Mouse (Mus musculus) cerebellum, adult 11 months (tissue): ENCODE results near the gene Ankrd44.
A peak's percentile ranks its signal among the peaks of the same experiment; 100 is the strongest.
"Not testable (repeated sequence)": the region's sequence is repeated elsewhere in the genome, so short reads cannot be mapped to it uniquely, and the experiment has no call there.

ENCODE experiments used
- DNase-seq: peaks from one replicate; pipeline ENCODE4 v3.0.0; 2022

Gene Ankrd44

DNA sequence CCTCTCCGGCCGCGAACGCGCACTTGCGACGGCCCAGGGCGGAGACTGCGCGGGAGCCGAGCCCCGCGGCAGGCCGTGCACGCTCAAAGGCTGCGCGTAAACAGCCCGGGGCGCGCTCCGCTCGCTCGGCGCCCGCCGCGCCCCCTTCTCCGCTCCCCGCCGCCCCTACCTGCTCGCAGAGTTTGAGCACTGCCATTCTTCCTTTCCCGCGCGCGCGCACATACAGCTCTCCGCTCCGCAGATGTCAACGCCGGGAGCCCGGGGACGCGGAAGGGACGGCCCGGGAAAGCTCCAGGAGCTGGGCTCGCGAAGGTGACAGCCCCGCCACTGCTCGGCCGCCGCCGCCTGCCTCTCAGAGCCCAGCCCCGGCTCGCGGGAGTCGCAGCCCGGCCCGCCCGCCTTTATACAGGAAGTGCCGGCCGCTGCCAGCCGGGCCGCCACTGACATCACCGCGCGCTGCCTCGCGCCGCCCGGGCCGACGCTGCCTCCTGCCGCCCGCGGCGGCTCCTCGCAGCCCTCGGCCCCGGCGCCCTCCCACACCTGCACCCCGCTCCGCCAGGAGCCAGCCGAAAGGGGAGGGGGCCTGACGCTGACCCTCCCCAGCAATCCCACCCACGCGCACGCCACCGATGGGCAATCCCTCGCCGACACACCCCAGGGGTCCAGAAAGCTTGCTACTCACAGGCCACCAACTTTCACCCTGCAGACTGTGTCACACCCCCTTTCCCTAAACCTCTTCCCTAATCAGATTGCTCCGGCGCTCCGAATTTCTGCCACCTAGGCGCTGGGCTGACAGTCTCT is at the start of gene Ankrd44:
Gene Ankrd44 (minus strand): TSS at position 417 of the 801 bp plus-strand sequence.
- peak; percentile 74 for DNase-seq

DNA sequence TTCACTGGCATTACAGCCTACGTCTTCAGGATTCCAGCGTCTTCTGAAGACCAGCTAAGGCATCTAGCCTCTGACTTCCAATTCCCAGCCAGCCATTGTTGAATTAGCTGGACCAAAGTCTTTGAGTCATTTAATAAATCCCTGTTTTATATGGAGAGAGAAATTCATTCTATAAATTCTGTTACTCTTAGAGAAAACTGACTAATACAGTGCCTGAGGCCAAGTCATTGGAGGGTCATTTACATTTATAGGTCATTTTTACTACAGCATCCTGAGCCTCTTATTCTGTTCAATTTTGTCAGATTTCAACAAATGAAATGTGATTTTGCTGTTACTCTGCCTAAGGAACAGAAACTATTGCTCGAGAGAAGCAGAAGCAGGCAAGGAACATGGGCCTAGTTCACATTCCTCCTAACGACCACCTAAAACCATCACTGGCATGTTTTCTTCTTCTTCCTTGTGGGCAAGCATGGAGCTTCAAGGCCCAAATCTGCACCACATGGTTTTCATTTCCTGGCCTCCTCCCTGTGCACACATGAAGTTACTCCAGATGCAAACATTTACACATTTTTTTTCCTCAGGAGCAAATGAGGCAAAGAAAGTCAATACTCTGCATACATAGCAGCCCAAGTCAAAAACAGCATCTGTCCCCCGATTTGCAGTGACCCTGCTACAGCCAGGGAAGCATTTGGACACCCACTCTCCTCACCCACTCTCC is 45.7 kb upstream of the Ankrd44 start:
- no peak for DNase-seq

DNA sequence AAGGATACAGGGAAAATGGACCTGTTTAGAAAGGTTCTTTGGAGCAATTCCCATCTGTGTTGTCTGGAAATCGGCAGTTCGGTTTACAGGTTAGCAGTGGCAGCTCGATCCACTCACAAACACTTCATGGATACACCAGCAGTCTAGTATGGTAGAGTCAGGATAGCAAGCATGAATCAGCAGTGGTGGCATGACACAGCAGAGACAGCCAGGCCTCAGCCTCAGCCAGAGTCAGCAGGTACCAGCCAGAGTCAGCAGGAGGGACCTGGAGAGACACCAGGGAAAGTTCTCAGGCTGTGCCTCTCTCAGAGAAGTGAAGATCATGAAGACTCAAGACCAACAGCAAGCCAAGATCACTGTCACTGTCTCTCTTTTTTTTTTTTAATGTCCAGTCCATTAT is 40.7 kb upstream of the Ankrd44 start:
- DNase-seq = no peak

DNA sequence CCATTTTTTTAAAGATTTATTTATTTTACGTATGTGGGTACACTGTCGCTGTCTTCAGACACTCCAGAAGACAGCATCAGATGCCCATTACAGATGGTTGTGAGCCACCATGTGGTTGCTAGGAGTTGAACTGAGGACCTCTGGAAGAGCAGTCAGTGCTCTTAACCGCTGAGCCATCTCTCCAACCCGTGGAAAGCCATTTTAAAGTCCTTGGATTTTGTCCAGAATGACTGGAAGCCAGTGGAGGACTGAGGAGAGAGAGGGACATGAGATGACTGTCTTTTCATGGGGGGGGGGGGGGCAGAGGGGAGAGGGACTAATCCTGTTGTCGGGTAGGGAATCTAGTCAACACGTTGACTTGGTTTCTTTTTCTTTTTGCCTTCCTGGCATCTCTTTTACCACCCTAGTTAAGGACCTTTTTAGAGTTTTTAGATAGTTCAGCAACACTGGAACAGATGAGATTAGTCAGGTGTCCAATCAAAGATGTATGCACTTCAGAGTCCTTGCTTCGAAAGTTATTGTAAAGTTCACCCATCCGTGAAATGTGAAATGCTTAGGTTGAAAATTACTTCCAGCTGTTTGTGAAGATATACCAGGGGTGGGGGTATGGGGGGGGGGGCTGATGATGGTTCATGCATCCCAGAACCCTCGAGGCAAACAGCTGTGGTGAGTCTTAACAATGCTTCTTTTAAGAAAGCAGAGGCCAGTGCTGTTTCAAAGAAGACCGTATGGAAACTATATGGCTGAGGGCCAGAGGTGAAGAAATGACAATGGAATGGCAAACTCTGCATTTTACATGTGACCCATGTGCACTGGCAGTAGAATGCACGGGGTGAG is 39.2 kb upstream of the Ankrd44 start:
- no peak for DNase-seq

DNA sequence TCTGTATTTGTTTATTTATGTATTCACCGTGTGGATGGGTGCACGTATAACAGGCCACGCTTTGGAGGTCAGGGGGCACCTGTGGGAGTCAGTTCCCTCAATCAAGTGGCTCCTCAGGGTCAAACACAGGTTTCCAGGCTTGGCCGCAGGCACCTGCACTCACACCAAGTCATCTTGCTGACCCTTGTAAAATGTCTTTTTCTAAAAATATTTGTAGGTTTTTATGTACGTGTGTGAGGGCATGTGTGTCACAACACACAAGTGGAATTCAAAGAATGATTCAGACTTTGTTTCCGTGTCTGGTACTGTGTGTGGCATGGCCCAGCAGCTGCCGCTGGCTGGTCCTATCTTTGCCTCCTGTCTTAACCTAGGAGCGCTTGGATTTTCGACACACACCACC is 35.5 kb upstream of the Ankrd44 start:
- DNase-seq = no peak

DNA sequence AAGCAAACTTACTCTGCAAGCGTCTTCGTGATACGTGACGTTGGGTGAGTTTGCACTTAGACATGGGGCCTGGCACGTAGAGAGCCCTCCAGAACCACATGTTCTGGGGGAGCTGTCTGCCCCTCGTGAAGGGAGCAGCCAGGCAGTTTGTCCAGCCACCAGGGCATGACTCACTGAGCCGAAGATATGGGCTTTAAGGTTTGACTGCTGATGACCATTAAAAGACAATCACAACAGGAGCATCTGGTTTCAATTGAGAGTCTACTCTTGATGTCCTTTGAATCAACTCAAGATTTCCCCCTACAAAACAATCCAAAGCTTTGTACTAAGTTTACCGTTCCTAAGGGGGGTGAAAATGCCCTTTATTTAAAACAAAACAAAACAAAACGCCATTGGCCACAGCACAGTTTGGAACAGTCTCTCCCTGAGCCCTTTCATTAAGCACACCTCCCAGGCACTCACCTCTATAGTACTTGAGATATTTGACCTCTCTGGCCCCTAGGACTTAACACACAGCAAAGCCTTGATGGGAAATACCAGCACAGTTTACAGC is 34.5 kb upstream of the Ankrd44 start:
- DNase-seq = no peak

DNA sequence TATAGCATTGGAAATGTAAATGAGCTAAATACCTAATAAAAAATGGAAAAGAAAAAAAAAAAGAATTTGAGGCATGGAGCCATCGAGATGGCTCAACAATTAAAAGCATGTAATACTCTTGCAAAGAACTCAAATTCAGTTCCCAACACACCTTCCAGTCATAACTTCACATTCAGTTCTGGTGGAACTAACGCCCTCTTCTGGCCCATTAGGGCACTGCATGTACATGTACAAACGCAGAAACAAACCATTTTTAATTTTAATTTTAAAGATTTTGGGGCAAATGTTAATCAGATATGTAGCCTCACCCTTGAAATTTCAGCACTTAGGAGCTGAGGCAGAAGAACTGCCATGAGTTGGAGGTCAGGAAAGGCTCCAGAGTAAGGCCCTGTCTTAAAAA is 32.3 kb upstream of the Ankrd44 start:
- DNase-seq = no peak

DNA sequence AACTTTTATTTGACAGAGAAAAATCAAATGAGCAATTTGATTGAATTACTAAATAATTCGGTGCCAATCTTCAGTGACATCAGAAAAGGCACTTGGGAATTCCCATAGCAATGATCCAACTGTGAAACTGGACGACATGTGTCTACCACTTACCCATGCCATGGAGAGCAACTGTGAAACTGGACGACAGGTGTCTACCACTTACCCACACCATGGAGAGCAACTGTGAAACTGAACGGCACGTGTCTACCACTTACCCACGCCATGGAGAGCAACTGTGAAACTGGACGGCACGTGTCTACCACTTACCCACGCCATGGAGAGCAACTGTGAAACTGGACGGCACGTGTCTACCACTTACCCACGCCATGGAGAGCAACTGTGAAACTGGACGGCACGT is 30.8 kb upstream of the Ankrd44 start:
- DNase-seq = not testable (repeated sequence)

DNA sequence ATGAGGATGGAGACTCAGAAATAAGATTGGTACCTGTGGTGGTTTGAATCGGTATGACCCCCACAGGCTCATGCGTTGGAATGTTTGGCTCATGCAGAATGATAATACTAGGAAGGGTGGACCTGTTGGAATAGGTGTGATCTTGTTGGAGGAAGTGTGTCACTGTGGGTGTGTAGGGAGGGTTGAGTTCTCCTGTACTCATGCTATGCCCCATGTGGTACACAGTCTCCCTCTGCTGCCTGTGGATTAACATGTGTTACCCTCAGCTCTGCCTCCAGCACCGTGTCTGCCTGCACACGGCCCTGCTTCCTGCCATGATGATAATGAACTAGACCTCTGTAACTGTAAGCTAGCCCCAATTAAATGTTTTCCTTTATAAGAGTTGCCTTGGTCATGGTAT is 28.7 kb upstream of the Ankrd44 start:
- DNase-seq = no peak

DNA sequence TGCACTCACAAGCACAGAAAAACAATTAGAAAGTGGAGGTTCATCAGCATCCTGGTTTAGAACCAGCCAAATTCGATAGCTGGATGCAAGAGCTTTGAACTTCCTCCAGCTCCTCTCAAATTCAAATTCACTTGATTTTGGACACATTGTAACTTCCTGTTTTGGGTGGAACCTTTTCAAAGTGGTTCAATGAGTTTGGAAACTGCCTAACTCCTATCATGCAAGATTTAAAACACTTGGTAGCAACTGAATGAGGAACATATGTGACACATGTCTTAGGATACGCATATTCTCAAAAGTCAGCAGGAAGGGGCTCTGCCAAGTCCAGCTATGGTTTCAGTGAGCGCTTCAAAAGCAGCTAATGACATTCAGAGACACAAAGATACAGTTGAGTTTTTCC is 18.5 kb upstream of the Ankrd44 start:
- no peak for DNase-seq

DNA sequence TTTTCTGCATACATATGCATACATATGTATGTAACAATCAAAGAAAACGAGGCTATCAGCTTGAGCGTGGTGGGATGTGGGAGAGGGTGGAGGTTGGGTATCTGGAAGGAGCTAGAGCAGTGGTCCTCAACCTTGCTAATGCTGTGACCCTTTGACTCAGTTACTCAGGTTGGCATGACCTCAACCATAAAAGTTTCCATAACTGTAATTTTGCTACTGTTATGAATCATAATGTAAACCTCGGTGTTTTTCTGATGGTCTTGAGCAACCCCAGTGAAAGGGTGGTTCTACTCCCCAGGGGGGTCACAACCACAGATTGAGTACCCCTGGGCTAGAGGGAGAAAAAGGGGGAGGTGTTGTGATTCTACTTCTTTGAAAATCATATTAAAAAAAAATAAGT is 9.3 kb upstream of the Ankrd44 start:
- DNase-seq = no peak

DNA sequence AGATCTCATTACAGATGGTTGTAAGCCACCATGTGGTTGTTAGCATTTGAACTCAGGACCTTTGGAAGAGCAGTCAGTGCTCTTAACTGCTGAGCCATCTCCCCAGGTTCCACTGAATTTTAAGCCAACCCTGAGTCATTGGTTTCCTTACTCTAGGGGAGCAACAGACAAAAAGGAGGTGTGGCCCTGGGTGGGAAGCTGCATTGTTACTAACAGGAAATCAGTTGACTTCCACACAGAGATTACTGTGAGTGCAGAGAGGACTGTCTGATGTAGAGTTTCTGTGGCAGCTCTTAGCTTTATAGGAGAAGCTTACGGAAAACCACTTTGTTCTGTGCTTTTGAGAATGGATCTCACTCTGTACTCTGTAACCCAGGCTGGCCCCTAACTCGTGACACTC is 8.7 kb upstream of the Ankrd44 start:
- DNase-seq = no peak

DNA sequence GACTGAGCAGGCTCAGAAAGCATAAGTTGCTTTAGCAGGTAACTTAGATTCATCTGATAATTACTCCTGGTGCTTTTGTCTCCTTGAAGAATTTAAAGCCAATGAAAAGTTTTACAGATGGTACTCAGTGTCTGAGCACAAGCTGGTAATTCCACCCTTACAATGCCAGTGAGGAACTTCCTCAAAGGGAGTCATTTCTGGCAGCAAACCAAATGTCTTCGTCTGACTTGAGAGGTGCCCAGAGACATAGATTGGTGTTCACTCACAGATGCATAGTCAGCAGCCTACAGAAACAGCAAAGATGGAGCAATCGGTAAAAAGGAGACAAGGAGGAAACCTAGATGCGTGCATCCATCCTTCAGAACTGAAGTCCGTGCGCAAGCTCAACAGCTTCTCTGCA is 7.5 kb upstream of the Ankrd44 start:
- DNase-seq = no peak

DNA sequence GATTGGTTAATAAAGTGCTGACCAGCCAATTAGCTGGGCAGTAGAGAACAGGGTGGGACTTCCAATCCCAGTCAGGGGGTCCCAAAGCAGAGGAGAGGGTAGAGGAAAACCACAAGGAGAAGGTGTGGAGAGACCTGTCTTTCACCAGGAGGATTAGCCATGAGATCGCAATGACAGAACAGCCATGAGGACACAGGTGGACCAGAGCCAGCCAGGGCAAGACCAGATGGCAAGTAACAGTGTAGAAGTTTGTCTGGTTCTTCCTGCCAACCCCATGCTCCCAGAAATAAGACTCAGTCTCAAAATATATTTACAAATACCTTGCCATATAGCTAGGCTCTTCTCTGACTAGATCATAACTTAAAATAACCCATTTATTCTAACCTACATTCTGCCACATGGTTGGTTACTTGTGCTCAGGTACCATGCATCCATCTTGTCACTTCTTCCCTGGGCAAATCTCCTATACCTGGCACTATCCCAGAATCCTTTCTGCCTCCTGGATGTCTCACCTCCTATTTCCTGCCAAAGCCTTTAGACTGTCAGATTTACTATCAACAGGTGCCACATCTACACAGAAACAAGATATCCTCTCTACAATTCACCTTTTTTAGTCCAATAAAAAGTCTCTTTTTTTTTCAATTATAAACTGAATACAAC is 6.4 kb upstream of the Ankrd44 start:
- DNase-seq = peak; percentile 48

DNA sequence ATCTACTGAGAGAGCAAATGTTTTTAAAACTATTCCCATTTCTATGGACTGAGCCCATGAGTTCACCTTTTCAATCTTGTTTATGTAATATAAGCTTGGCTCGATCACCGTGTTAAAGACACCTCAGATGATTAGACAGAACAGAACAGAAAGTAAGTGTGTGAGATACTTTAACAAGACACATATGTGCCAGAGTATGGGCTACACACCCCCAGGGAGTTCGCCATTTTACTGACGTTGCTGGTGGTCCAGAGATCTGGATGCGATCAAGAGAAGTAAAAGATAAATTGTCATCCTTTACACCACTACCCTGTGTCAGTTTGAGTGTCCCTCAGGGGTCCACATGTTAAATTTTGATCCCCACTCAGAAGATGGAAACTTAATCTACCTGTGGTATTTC is 5.0 kb upstream of the Ankrd44 start:
- no peak for DNase-seq

DNA sequence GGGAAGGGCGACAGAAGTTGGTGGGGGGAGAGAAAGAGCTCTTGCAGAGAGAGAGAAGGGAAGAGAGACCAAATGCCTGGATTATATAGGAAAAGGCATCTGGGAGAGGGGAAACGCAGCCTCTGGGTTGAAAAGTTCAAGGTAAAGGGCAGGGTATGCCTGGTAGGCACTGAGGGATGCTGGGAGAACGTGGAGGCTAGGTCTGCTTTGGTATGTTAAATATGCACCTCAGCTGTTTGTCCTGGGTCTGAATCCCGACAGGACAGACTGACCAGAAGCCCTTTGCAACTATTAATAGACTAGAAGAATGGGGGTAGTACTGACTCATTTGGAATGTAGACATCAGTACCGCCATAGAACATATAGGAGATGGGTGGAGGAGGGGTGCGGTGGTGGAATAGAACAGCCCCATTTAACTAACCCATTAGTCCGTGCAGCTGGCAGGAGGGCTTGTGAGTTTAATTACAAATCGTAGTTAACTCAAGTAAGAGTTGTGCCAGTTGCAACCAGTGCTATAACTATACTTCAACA is 4.5 kb upstream of the Ankrd44 start:
- DNase-seq = no peak

DNA sequence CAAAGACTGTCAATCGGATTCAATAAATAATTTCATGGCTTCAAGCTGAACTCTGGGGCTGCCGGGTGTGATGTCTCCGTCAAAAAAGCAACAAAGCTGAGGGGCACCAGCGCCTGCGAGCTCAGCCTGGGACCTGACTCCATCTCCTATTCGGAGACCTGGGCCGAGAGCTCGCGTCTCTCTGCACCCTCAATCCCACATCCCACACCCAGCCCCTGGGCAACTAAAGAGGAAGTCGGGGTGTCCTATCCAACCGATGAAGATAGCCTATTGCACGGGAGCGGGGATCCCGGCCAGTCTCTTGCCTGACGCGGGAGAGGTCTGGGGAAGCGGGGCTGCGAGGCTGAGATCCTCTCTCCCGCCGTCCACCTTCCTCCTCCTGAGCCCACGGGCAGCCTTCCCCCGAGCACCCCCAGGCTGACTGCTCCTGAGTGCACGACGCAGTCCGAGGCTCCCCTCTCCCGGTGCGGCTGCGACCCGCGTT is 694 bp downstream of the Ankrd44 start:
- peak; percentile 28 for DNase-seq

DNA sequence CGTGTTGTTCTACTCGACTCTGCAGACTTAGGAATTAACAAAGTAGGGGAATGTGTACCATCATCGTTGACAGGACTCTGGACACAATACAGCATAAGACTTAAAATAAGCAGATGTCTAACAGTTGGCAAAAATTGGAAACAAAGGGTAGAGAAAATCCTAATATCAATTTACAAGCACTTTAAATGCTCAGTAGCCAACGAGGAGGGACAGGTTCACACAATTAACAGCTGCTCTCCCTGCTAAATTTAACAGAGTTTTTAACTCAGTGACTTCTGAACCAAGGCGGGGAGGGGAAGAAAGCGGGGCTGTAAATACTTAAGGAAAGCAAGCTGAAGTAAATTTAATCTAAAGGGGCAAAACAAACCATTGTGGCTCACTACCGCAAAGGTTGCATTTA is 1.4 kb downstream of the Ankrd44 start:
- no peak for DNase-seq

DNA sequence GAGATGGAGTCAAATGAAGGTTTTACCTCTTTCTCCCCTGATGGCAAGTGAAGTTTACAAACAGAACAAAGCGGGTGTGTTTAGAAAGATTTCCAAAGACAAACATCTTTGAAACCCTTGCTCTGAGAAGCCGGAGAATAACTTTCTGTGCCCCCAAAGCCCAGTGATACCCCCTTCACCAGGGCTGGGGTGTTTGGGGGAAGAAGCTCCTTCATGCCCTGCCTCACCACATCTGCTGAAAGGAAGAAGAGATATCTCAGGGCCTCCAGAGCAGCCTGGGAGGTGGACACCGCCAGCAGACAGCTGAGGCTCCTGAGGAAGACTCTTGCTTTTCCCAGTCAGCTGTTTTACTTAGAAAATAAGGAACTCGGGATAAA is 1.9 kb downstream of the Ankrd44 start:
- DNase-seq = no peak

DNA sequence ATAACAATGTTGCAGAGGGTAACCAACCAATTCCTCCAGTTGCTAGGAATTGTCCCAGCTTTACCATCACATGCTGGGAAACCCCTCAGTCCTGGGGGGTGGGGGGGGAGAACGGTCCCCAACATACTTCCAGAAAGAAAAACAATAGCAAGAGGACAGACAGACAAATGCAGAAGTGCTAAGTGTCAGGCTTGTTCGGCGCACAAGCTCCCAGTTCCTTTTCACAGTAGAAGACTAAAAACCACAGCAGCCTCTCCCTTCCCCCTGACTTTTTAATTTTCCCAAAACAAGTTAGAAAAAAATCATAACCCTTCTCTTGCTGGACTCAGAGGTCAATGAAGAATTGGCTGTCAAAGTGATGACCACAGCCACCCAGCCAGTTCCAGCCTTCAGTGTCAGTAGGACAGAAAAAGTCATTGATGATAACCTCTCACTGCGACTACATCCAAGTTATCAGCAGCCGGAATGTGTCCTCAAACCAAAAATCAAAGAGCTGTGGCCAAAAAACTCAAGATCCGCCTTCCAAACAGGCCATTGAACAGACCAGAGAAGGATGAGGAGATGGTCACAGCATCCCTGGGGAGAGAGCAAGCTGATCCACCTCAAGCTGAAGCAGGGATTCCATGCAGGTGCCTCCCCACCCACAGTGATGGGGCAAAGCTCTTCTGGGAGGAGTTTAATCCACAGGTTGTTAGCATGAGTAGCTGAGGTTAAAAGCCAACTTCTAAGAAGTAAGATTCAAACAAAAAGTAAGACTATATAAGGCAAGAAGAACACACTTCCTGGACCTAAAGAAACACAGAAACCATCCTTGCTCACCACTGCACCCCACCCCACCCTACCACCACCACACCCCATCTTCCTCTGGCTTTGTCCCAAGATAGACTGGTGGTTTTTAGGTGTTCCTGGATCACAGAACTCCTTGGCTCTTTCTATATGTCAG is 2.5 kb downstream of the Ankrd44 start:
- no peak for DNase-seq

DNA sequence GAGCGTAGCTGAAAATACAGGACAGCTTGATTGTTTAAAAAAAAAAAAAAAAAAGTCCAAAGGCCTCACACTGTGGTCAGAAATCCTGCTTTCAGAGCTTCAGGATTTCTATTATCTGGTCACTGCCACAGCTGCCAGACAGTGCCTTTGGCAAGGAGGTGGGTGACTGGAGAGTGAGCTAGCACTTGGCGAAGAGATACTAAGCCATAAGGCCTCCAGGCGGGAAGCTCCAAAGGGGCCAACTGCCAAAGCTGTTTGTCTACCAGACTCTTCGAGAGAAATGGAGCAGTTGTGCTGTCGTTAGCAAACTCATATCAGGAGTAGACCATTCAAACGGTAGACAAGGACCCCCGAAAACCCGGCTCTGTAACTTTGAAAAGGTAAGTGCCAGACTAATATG is 3.5 kb downstream of the Ankrd44 start:
- peak; percentile 82 for DNase-seq
